Mouse (Mus musculus) heart, adult 2 months (tissue): Measurements from ENCODE around the gene Myb.

Experiments used
- CTCF ChIP-seq: fragments of 200-600 bp; IDR thresholded peaks from 2 replicates; pipeline ENCODE4 v1.8.1; 2022; ENCODE audit warnings: antibody characterized with exemption, mild to moderate bottlenecking, moderate library complexity
- EP300 ChIP-seq: fragments of 200-500 bp; IDR thresholded peaks from 2 replicates; pipeline ENCODE4 v1.6.1; 2011; ENCODE audit warnings: low read depth, low read length, control low read depth; ENCODE audit not compliant: insufficient read depth
- POLR2A ChIP-seq: fragments of 200-500 bp; IDR thresholded peaks from 2 replicates; pipeline ENCODE4 v1.6.1; 2011; ENCODE audit warnings: mild to moderate bottlenecking, low read depth, low read length, control low read depth; ENCODE audit not compliant: insufficient read depth

DNA sequence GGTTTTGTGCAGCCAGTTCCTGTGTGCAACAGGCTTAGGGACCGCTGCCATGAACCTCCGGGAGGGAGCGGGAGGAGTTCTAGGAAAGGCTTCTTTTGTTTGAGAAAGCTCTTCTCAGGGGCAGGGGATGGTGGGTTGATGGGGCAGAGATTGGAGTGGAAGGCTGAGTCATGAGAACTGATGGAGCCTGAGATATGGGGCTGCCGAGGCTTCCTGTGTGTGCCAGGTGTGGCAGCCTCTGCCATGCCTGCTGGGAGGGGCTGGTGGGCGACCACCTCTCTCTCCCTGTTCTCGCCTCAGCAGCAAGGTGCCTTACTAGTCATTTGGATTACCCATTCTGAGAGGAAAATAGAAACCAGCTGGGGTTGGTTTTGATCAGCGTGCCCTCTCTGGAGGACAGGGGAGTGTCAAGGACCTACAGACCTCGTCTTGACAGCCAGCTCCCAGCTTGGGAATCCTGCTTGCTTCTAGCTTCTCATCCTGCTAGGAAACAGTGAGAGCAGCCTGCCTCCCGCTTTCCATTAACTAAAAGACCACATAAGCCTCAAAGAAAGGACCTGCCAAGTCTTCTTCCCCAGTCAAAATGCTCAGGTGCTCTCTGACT, 60.0 kb downstream of the Myb start:
- TF ChIP-seq EP300 (no peak), CTCF (no peak), POLR2A (no peak)
